Comparison of ENCODE assay signal across 8 mouse cellular contexts in genomic region chr13:107889985-107890865, GRCm38 (mm10).
DNase-seq lines count a peak whose midpoint lies in the region; ATAC-seq and TF ChIP-seq lines count a peak whose summit lies in the region.

No protein-coding gene starts in this region.

- H3K4me1 ChIP-seq in E14TG2a.4 (replicated peaks; ENCODE audit: low read depth, low read length), result peaks cover 28% of the 10 kb centered on the region
- peaks cover 24% of the 10 kb centered on the region for H3K4me1 ChIP-seq in forebrain, embryonic 12.5 days
- peaks cover 7% of the 10 kb centered on the region for H3K4me1 ChIP-seq in liver, postnatal 0 days (ENCODE audit: insufficient read depth)
- H3K4me1 ChIP-seq in neural tube, embryonic 14.5 days (ENCODE audit: control insufficient read depth, insufficient read depth, low read length), result peaks cover 17% of the 10 kb centered on the region

- intact Hi-C loops in heart, postnatal 10 days (cut with DNase I), result loop anchor here (2.0 to 5.0 kb wide), 6 partner anchors 43 to 428 kb away; no protein-coding TSS in a partner anchor

- H3K27ac ChIP-seq in forebrain, embryonic 12.5 days, result peak overlapping the region; percentile 99
- peak overlapping the region; percentile 95 for H3K27ac ChIP-seq in liver, postnatal 0 days (ENCODE audit: low read depth)
- H3K27ac ChIP-seq in neural tube, embryonic 14.5 days (ENCODE audit: low read depth, low read length), result peak overlapping the region; percentile 99

- H3K4me2 ChIP-seq in forebrain, embryonic 12.5 days, result peak overlapping the region; percentile 78
- peak overlapping the region; percentile 92 for H3K4me2 ChIP-seq in liver, postnatal 0 days (ENCODE audit: low read depth, low read length)
- H3K4me2 ChIP-seq in neural tube, embryonic 14.5 days (ENCODE audit: low read depth, low read length), result peak overlapping the region; percentile 68

- peak; percentile 90 for DNase-seq in c-Kit-positive CD71-positive TER-119-positive erythroid progenitor cells, embryonic 14.5 days (ENCODE audit: low spot score)
- peak; percentile 99 for DNase-seq in heart, postnatal 10 days
- DNase-seq in large intestine, adult 2 months (ENCODE audit: low read depth, low spot score), result peak; percentile 95
- DNase-seq in liver, postnatal 0 days, result peak; percentile 98
- peak; percentile 100 for DNase-seq in testis, postnatal 10 days (ENCODE audit: low spot score)

- peaks cover 75% of the 10 kb centered on the region for H3K27me3 ChIP-seq in E14TG2a.4 (ENCODE audit: insufficient read depth, low read length)
- peaks cover 17% of the 10 kb centered on the region for H3K27me3 ChIP-seq in forebrain, embryonic 12.5 days
- peaks cover 37% of the 10 kb centered on the region for H3K27me3 ChIP-seq in liver, postnatal 0 days (ENCODE audit: insufficient read depth, low read length)
- no peaks in the 10 kb centered on the region for H3K27me3 ChIP-seq in neural tube, embryonic 14.5 days (ENCODE audit: control insufficient read depth, insufficient read depth, low read length)

- TF ChIP-seq EP300 in liver, postnatal 0 days (IDR thresholded peaks at IDR 0.05; ENCODE audit: low read depth), result peak; percentile 55; the same call in 1 of the 2 replicates

- under 1% methylated on average over 66 of the region's 90 CpGs for WGBS in forebrain, embryonic 12.5 days
- WGBS in large intestine, adult 2 months, result under 1% methylated on average over 87 of the region's 90 CpGs
- under 1% methylated on average over 79 of the region's 90 CpGs for WGBS in liver, postnatal 0 days (ENCODE audit: insufficient replicate concordance)
- WGBS in neural tube, embryonic 14.5 days, result under 1% methylated on average over 78 of the region's 90 CpGs

- ATAC-seq in forebrain, embryonic 12.5 days (ENCODE audit: low FRiP score), result peak; percentile 93
- peak; percentile 88 for ATAC-seq in liver, postnatal 0 days
- peak; percentile 96 for ATAC-seq in neural tube, embryonic 14.5 days (ENCODE audit: low read depth)

- peak overlapping the region; percentile 91 for H3K4me3 ChIP-seq in E14TG2a.4 (replicated peaks; ENCODE audit: low read length)
- H3K4me3 ChIP-seq in forebrain, embryonic 12.5 days (replicated peaks), result peak overlapping the region; percentile 95
- peak overlapping the region; percentile 78 for H3K4me3 ChIP-seq in liver, postnatal 0 days (ENCODE audit: low read depth, low read length)
- H3K4me3 ChIP-seq in neural tube, embryonic 14.5 days (ENCODE audit: low read depth, low read length), result peak overlapping the region; percentile 96

- peak overlapping the region; percentile 97 for H3K9ac ChIP-seq in forebrain, embryonic 12.5 days
- peak overlapping the region; percentile 78 for H3K9ac ChIP-seq in liver, postnatal 0 days (replicated peaks)
- peak overlapping the region; percentile 98 for H3K9ac ChIP-seq in neural tube, embryonic 14.5 days (replicated peaks; ENCODE audit: low read depth, low read length)

- TF ChIP-seq CTCF in E14TG2a.4 (conservative IDR thresholded peaks at IDR 0.05; ENCODE audit: low read length), result no peak
- peak; percentile 33; the same call in 1 of the 2 replicates for TF ChIP-seq CTCF in liver, postnatal 0 days (IDR thresholded peaks at IDR 0.05; ENCODE audit: low read depth)

- H3K9me3 ChIP-seq in E14TG2a.4 (ENCODE audit: low read length), result no peaks in the 10 kb centered on the region
- H3K9me3 ChIP-seq in forebrain, embryonic 12.5 days, result no peaks in the 10 kb centered on the region
- no peaks in the 10 kb centered on the region for H3K9me3 ChIP-seq in liver, postnatal 0 days (ENCODE audit: low read length)
- H3K9me3 ChIP-seq in neural tube, embryonic 14.5 days (ENCODE audit: control insufficient read depth, low read length), result no peaks in the 10 kb centered on the region

- H3K36me3 ChIP-seq in E14TG2a.4 (ENCODE audit: insufficient read depth, low read length), result no peaks in the 10 kb centered on the region
- no peaks in the 10 kb centered on the region for H3K36me3 ChIP-seq in forebrain, embryonic 12.5 days (replicated peaks)
- no peaks in the 10 kb centered on the region for H3K36me3 ChIP-seq in liver, postnatal 0 days (replicated peaks; ENCODE audit: insufficient read depth, low read length)
- no peaks in the 10 kb centered on the region for H3K36me3 ChIP-seq in neural tube, embryonic 14.5 days (ENCODE audit: control insufficient read depth, insufficient read depth, low read length)

Comparison
In these comparisons a context has a peak if more than half of its experiments do, and no peak if none do; other contexts are left out.
1. Peak in every context shown above with its lines: DNase-seq, ATAC-seq, H3K4me3 ChIP-seq and H3K27ac ChIP-seq.